Mouse (Mus musculus) small intestine, adult 2 months (tissue): ENCODE measurements around the gene Kcnk2. TPM values are rescaled to one million over a fixed set of nuclear protein-coding genes. Genes with fewer than 3 reads are reported as not detected.

ENCODE experiments used
- H3K27ac ChIP-seq: fragments of 200-500 bp; 2 replicates; pipeline ENCODE4 v1.5.1; 2012; ENCODE audit warnings: low read depth, low read length, control low read depth, inconsistent platforms; ENCODE audit not compliant: insufficient read depth
- H3K27me3 ChIP-seq: fragments of 200-500 bp; 2 replicates; pipeline ENCODE4 v1.6.1; 2012; ENCODE audit warnings: mild to moderate bottlenecking, moderate library complexity, low read length, inconsistent platforms; ENCODE audit not compliant: control insufficient read depth, insufficient read depth
- H3K36me3 ChIP-seq: fragments of 200-500 bp; 2 replicates; pipeline ENCODE4 v1.6.1; 2012; ENCODE audit warnings: mild to moderate bottlenecking, low read length, control low read depth, inconsistent platforms; ENCODE audit not compliant: control insufficient read depth, insufficient read depth
- H3K4me1 ChIP-seq: fragments of 200-500 bp; 2 replicates; pipeline ENCODE4 v1.6.1; 2012; ENCODE audit warnings: low read length, inconsistent platforms, mixed read lengths; ENCODE audit not compliant: control insufficient read depth, insufficient read depth, insufficient read length
- H3K4me3 ChIP-seq: fragments of 200-500 bp; 2 replicates; pipeline ENCODE4 v1.5.1; 2012; ENCODE audit warnings: low read depth, mild to moderate bottlenecking, control low read depth, inconsistent platforms, low read length, moderate library complexity
- CTCF ChIP-seq: fragments of 200-500 bp; IDR thresholded peaks from 2 replicates; pipeline ENCODE4 v1.5.1; 2012; ENCODE audit warnings: low read depth, mild to moderate bottlenecking, control low read depth, inconsistent platforms, low read length, moderate library complexity, mixed read lengths; ENCODE audit not compliant: insufficient replicate concordance, insufficient read length; ENCODE audit errors: extremely low read depth
- POLR2A ChIP-seq: fragments of 200-500 bp; IDR thresholded peaks from 2 replicates; pipeline ENCODE4 v1.6.1; 2012; ENCODE audit warnings: low read depth, mild to moderate bottlenecking, control low read depth, inconsistent platforms, low read length, moderate library complexity
- WGBS: fragments of 180-500 bp; shearing (Covaris S2); methylation state at CpG from one replicate; pipeline ENCODE4 v1.1.7; 2018; 5-methylcytosine and 5-hydroxymethylcytosine counted together
- polyA plus RNA-seq: library from polyadenylated mRNA; depleted of rRNA; stranded (reverse); fragments of >200 nt; gene quantifications from 2 replicates; pipeline ENCODE4 v1.2.3, GENCODE M21; 2012

Kcnk2 gene
- polyA plus RNA-seq, 1 experiment: 1.6 TPM

GRCm38 (mm10) chr1:189187737-189188390 is 214.2 kb downstream of the Kcnk2 start:
- no peaks in the 10 kb centered on the region for H3K27me3 ChIP-seq
- H3K27ac ChIP-seq: no peak overlapping the region
- H3K4me3 ChIP-seq: no peak overlapping the region
- no peaks in the 10 kb centered on the region for H3K4me1 ChIP-seq
- H3K36me3 ChIP-seq: no peaks in the 10 kb centered on the region
- WGBS: 77% methylated on average over 12 of the region's 12 CpGs
- no peak for TF ChIP-seq POLR2A
- no peak for TF ChIP-seq CTCF

- H3K27me3 ChIP-seq: no peaks in the 10 kb centered on the region
- 66% methylated on average over 7 of the region's 7 CpGs for WGBS
- H3K36me3 ChIP-seq: no peaks in the 10 kb centered on the region
- TF ChIP-seq CTCF: no peak
- no peak for TF ChIP-seq POLR2A
- no peaks in the 10 kb centered on the region for H3K4me1 ChIP-seq
- H3K4me3 ChIP-seq: no peak overlapping the region
- no peak overlapping the region for H3K27ac ChIP-seq
Measured at GRCm38 (mm10) chr1:189185206-189185750, 216.8 kb downstream of the Kcnk2 start.

GRCm38 (mm10) chr1:189177746-189178145 is 224.3 kb downstream of the Kcnk2 start:
- Histone ChIP-seq H3K4me3 (no peak overlapping the region), H3K36me3 (no peaks in the 10 kb centered on the region), H3K27ac (no peak overlapping the region), H3K27me3 (no peaks in the 10 kb centered on the region), H3K4me1 (no peaks in the 10 kb centered on the region)
- 73% methylated on average over 1 of the region's 1 CpGs for WGBS
- no peak for TF ChIP-seq POLR2A
- no peak for TF ChIP-seq CTCF

- 83% methylated on average over 8 of the region's 8 CpGs for WGBS
- no peaks in the 10 kb centered on the region for H3K27me3 ChIP-seq
- no peak overlapping the region for H3K4me3 ChIP-seq
- no peak for TF ChIP-seq CTCF
- TF ChIP-seq POLR2A: no peak
- H3K4me1 ChIP-seq: no peaks in the 10 kb centered on the region
- no peak overlapping the region for H3K27ac ChIP-seq
- H3K36me3 ChIP-seq: no peaks in the 10 kb centered on the region
Measured at GRCm38 (mm10) chr1:189173479-189173878, 228.6 kb downstream of the Kcnk2 start.

GRCm38 (mm10) chr1:189171138-189171537 is 230.9 kb downstream of the Kcnk2 start:
- Histone ChIP-seq H3K4me3 (no peak overlapping the region), H3K27ac (no peak overlapping the region), H3K36me3 (no peaks in the 10 kb centered on the region), H3K27me3 (no peaks in the 10 kb centered on the region), H3K4me1 (no peaks in the 10 kb centered on the region)
- TF ChIP-seq CTCF: no peak
- TF ChIP-seq POLR2A: no peak
- WGBS: 49% methylated on average over 4 of the region's 4 CpGs

- H3K4me3 ChIP-seq: no peak overlapping the region
- H3K27me3 ChIP-seq: no peaks in the 10 kb centered on the region
- no peaks in the 10 kb centered on the region for H3K4me1 ChIP-seq
- 90% methylated on average over 6 of the region's 6 CpGs for WGBS
- H3K27ac ChIP-seq: no peak overlapping the region
- no peaks in the 10 kb centered on the region for H3K36me3 ChIP-seq
- TF ChIP-seq POLR2A (no peak), CTCF (no peak)
Measured at GRCm38 (mm10) chr1:189165756-189166155, 236.3 kb downstream of the Kcnk2 start.

- 30% methylated on average over 6 of the region's 6 CpGs for WGBS
- Histone ChIP-seq H3K36me3 (no peaks in the 10 kb centered on the region), H3K27ac (no peak overlapping the region), H3K4me3 (no peak overlapping the region), H3K4me1 (no peaks in the 10 kb centered on the region), H3K27me3 (no peaks in the 10 kb centered on the region)
- TF ChIP-seq CTCF (no peak), POLR2A (no peak)
Measured at GRCm38 (mm10) chr1:189165141-189165540, 236.9 kb downstream of the Kcnk2 start.
